Mouse (Mus musculus) layer of hippocampus, adult 18-20 months (tissue): ENCODE data around the gene Galk2. TPM values are rescaled to one million over a fixed set of nuclear protein-coding genes. Genes with fewer than 3 reads are reported as not detected.
A peak's percentile ranks its signal among the peaks of the same experiment; 100 is the strongest.

Source experiments
- DNase-seq, 2 experiments: peaks; one replicate each; pipeline ENCODE4 v3.0.0; 2022; ENCODE audit warnings: low spot score in 2 of 2
- total RNA-seq, 2 experiments: library from RNA; stranded (reverse); gene quantifications; 2 replicates each; pipeline ENCODE4 v1.2.3; 2021

Galk2 gene
- total RNA-seq, 2 experiments from 2014 or later, result 30.0 to 30.2 TPM

GRCm38 (mm10) chr2:125941111-125941785, 82.3 kb downstream of the Galk2 start:
- DNase-seq, result no peak

- DNase-seq, result no peak
Measured at GRCm38 (mm10) chr2:125943301-125943700, 84.4 kb downstream of the Galk2 start.

- no peak for DNase-seq
Measured at GRCm38 (mm10) chr2:125948195-125948594, 89.3 kb downstream of the Galk2 start.

GRCm38 (mm10) chr2:125968811-125969210, 109.9 kb downstream of the Galk2 start:
- no peak for DNase-seq

GRCm38 (mm10) chr2:125973207-125973606, 114.3 kb downstream of the Galk2 start:
- DNase-seq, result no peak

- DNase-seq, result no peak
Measured at GRCm38 (mm10) chr2:125975206-125975605, 116.3 kb downstream of the Galk2 start.

- no peak for DNase-seq
Measured at GRCm38 (mm10) chr2:125975808-125976345, 117.0 kb downstream of the Galk2 start.

GRCm38 (mm10) chr2:126002291-126002690, 143.4 kb downstream of the Galk2 start:
- DNase-seq, result no peak

- peak; percentile 19 to 80 for DNase-seq
Measured at GRCm38 (mm10) chr2:126006088-126006487, 147.2 kb downstream of the Galk2 start.

- no peak for DNase-seq
Measured at GRCm38 (mm10) chr2:126006742-126007141, 147.8 kb downstream of the Galk2 start.

- DNase-seq, result no peak
Measured at GRCm38 (mm10) chr2:126014989-126015710, 156.2 kb downstream of the Galk2 start.

GRCm38 (mm10) chr2:126015763-126016473, 157.0 kb downstream of the Galk2 start:
- DNase-seq, result no peak

GRCm38 (mm10) chr2:126031186-126031900, 172.4 kb downstream of the Galk2 start:
- no peak for DNase-seq

- peak in 1 of 2 experiments; percentile 48 for DNase-seq
Measured at GRCm38 (mm10) chr2:126033114-126033972, 174.4 kb downstream of the Galk2 start.

Other genes starting within 250 kb of the Galk2 start
- gene Cep152, start 234.0 kb upstream of the Galk2 start, total RNA-seq, result 1 to 10 TPM; 3.2 TPM
- gene Eid1, start 186.0 kb upstream of the Galk2 start, total RNA-seq, result 100 to 1,000 TPM; 258 to 271 TPM
- 1 to 10 TPM; 4.1 to 4.2 TPM for gene Shc4, start 135.0 kb upstream of the Galk2 start, total RNA-seq
- 10 to 100 TPM; 88.7 to 98.0 TPM for gene Secisbp2l, start 76.2 kb upstream of the Galk2 start, total RNA-seq
- gene Cops2, start within 50 bp of the Galk2 start, total RNA-seq, result 100 to 1,000 TPM; 112 to 119 TPM
- gene Fgf7, start 175.5 kb downstream of the Galk2 start, total RNA-seq, result under 1 TPM; 0.54 to 0.99 TPM